Mouse (Mus musculus): ENCODE measurements at regions not wholly inside any gene's neighbourhood (a gene's known extent, or its start where the extent isn't known, plus 50 kb on each side); places are given as distances from the start of the nearest gene placed in this dataset.

DNA sequence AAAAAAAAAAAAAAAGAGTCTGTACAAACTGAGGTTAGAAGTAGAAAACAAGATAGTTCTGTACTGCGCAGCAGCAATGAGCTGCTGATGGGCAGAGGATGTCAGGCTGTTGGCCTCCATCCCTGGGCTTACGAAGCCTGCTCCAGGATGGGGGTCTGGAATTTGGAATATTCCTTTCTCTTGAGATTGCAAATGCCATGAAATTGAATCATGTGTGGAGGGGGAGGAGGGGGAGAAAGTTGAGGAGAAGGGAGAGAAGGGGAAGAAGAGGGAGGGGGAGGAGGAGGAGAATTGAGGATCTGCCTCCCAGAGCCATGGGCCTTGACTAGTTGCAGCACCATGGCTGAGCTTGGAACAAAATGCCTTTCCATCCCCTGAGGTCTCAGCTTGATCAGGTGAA is 87.6 kb upstream of the 2610301B20Rik start:
- 64% methylated on average over 2 of the region's 2 CpGs for WGBS
- Histone ChIP-seq H3K9me3 (replicated peaks) (no peaks in the 10 kb centered on the region), H3K4me1 (replicated peaks) (0 out of 2 replicates have a peak, but pooled peaks cover 4% of the 10 kb centered on the region), H3K27me3 (no peaks in the 10 kb centered on the region), H3K36me3 (no peaks in the 10 kb centered on the region), H3K4me2 (no peak overlapping the region), H3K9ac (no peak overlapping the region), H3K4me3 (no peak overlapping the region), H3K27ac (no peak overlapping the region)
- no peak for ATAC-seq (replicated peaks; ENCODE audit: insufficient number of reproducible peaks, insufficient read depth, low FRiP score, low read depth)

- Histone ChIP-seq H3K9me3 (replicated peaks) (no peaks in the 10 kb centered on the region), H3K4me2 (no peak overlapping the region), H3K27me3 (no peaks in the 10 kb centered on the region), H3K36me3 (no peaks in the 10 kb centered on the region), H3K27ac (no peak overlapping the region), H3K4me3 (no peak overlapping the region), H3K4me1 (replicated peaks) (peaks cover 9% of the 10 kb centered on the region; the same call in 1 of the 2 replicates), H3K9ac (no peak overlapping the region)
- ATAC-seq (replicated peaks; ENCODE audit: insufficient number of reproducible peaks, insufficient read depth, low FRiP score, low read depth): no peak
These were observed 86.0 kb upstream of the 2610301B20Rik start for GRCm38 (mm10) chr4:10788306-10788705.

- H3K27ac ChIP-seq: no peak overlapping the region
- WGBS: 65% methylated on average over 3 of the region's 3 CpGs
- H3K4me3 ChIP-seq: no peak overlapping the region
These were observed 85.2 kb upstream of the 2610301B20Rik start for GRCm38 (mm10) chr4:10789141-10789540.

DNA sequence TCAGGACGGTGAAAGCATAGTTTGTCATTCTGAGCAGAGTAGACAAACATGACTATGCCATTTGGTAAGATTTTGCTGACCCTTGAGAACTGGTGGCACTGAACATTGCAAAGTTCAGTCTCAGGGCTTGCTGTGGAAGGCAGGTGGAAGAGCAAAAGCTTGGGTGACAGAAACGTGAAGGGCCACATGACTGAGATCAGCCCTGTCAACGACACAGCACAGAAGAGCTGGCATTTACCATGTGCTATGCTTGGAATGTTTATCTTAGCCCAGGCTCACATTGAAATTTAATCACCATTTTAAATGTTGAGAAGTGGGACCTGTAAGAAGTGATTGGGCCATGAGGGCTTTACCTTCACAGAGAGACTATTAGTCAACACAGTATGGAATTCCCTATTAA is 81.7 kb upstream of the 2610301B20Rik start:
- 31% methylated on average over 3 of the region's 3 CpGs for WGBS
- Histone ChIP-seq H3K4me2 (no peak overlapping the region), H3K36me3 (no peaks in the 10 kb centered on the region), H3K27me3 (no peaks in the 10 kb centered on the region), H3K4me3 (no peak overlapping the region), H3K9me3 (replicated peaks) (no peaks in the 10 kb centered on the region), H3K4me1 (replicated peaks) (peaks cover 9% of the 10 kb centered on the region; the same call in 1 of the 2 replicates), H3K27ac (no peak overlapping the region), H3K9ac (no peak overlapping the region)
- ATAC-seq (replicated peaks; ENCODE audit: insufficient number of reproducible peaks, insufficient read depth, low FRiP score, low read depth): no peak; the same call in 1 of the 2 replicates

More at GRCm38 (mm10) chr4:10789141-10789540, 85.2 kb upstream of the 2610301B20Rik start:
- ATAC-seq (replicated peaks; ENCODE audit: insufficient number of reproducible peaks, insufficient read depth, low FRiP score, low read depth): no peak
- H3K27me3 ChIP-seq: no peaks in the 10 kb centered on the region
- peaks cover 9% of the 10 kb centered on the region; the same call in 1 of the 2 replicates for H3K4me1 ChIP-seq (replicated peaks)
- H3K9me3 ChIP-seq (replicated peaks): no peaks in the 10 kb centered on the region
- no peak overlapping the region for H3K4me2 ChIP-seq
- no peaks in the 10 kb centered on the region for H3K36me3 ChIP-seq
- H3K9ac ChIP-seq: no peak overlapping the region

DNA sequence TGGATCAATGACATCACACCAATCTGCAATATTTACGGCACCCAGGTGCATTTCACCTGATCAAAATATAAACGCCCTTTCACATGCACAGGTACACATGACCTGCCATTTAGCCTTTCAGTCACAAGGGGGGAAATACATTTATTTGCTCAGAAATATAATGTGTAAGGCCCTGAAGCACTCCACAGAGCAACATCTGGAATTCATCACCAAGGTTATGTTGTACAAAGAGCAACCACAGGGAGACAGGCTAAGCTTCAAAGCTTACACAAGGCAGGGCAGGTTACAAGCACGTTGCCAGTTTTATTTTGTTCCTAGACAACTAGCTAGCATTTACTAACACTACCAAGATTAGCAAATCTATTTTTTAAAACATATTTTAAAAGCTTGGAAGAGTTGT is 79.8 kb upstream of the 2610301B20Rik start:
- H3K36me3 ChIP-seq: no peaks in the 10 kb centered on the region
- no peak overlapping the region for H3K9ac ChIP-seq
- peaks cover 5% of the 10 kb centered on the region; the same call in 1 of the 2 replicates for H3K4me1 ChIP-seq (replicated peaks)
- no peaks in the 10 kb centered on the region for H3K9me3 ChIP-seq (replicated peaks)
- H3K4me2 ChIP-seq: no peak overlapping the region
- H3K27ac ChIP-seq: no peak overlapping the region
- 67% methylated on average over 3 of the region's 3 CpGs for WGBS
- ATAC-seq (replicated peaks; ENCODE audit: insufficient number of reproducible peaks, insufficient read depth, low FRiP score, low read depth): no peak
- no peak overlapping the region for H3K4me3 ChIP-seq
- H3K27me3 ChIP-seq: no peaks in the 10 kb centered on the region

DNA sequence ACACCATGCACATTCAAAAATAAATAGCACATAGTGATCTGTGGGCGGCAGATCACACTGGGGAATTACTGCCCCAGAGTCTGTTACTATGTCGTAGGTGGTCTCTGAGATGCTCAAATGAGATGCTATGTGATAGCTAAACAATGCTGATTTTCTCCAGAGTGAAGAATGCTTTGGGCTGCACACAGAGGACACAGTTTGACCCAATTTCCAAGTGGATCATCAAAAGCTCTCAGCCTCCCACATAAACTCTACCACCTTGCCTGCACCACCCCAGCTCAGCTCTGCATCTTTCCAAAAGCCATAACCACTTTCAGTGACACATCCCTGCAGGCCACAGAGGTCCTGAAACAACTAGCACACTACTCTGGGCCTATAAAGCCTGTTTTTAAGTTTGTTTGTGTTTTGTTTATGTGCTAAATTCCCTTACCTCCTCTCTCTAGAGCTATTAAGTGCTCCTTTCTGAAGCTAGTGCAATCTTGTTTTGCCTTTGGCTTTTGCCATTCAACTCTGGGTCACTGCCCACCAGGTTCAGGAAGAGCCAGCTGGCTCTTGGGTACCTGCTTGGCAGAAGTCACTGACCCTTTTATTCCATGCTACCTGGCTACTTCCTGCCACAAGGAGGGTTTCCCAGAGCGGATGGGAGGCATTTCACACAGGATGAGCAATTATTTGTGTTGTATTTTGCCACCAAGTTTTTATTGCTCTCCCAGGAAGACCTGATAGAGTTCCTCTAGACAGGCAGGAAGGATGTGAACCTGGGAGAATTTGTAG is 73.3 kb upstream of the 2610301B20Rik start:
- WGBS: 73% methylated on average over 3 of the region's 3 CpGs
- ATAC-seq (replicated peaks; ENCODE audit: insufficient number of reproducible peaks, insufficient read depth, low FRiP score, low read depth): no peak
- no peaks in the 10 kb centered on the region for H3K27me3 ChIP-seq
- H3K36me3 ChIP-seq: no peaks in the 10 kb centered on the region
- no peak overlapping the region for H3K27ac ChIP-seq
- no peaks in the 10 kb centered on the region for H3K9me3 ChIP-seq (replicated peaks)
- no peak overlapping the region for H3K4me3 ChIP-seq
- no peaks in the 10 kb centered on the region for H3K4me1 ChIP-seq (replicated peaks)
- no peak overlapping the region for H3K9ac ChIP-seq
- no peak overlapping the region for H3K4me2 ChIP-seq

DNA sequence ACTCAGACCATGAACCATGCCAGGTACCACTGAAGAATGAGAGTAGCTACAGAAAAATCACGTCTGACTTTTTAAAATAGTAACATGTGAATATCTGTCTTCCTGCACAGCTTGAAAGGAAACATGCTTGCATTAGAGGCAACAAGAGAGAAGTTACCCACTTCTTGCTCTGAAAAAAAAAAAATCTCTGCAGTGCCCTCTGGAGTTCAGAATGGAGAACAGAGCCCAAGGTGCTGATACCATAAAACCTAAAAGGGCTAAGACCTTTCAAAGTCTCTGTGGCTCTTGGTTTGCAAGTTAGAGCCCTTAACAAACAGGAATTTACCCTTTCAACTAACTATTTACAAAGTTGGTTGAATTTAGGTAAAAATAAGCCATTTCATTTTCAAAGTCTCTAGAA is 69.6 kb upstream of the 2610301B20Rik start:
- H3K4me1 ChIP-seq (replicated peaks): no peaks in the 10 kb centered on the region
- no peaks in the 10 kb centered on the region for H3K36me3 ChIP-seq
- H3K9ac ChIP-seq: no peak overlapping the region
- WGBS: 12% methylated on average over 1 of the region's 1 CpGs
- no peak overlapping the region for H3K4me2 ChIP-seq
- no peak overlapping the region for H3K27ac ChIP-seq
- no peaks in the 10 kb centered on the region for H3K27me3 ChIP-seq
- ATAC-seq (replicated peaks; ENCODE audit: insufficient number of reproducible peaks, insufficient read depth, low FRiP score, low read depth): no peak
- H3K4me3 ChIP-seq: no peak overlapping the region
- no peaks in the 10 kb centered on the region for H3K9me3 ChIP-seq (replicated peaks)

DNA sequence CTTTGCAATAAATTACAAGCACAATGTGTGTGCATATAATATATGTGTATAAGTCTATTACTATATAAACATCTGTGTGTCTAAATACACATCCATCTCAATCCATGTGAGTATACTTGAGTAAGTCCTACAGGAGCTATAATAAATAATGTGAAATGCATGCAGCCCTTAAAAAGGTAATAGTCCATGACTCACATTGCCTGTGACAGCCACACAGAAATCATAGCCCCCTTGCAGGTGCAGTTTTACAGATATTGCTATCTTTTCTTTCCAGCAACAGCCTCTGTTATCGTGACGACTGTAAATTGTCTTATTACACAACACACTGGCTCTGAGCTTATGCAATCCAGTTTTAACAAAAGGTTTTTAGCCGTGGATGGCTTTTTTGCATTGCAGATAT is 67.0 kb upstream of the 2610301B20Rik start:
- Histone ChIP-seq H3K36me3 (no peaks in the 10 kb centered on the region), H3K4me1 (replicated peaks) (no peaks in the 10 kb centered on the region), H3K27ac (no peak overlapping the region), H3K9me3 (replicated peaks) (no peaks in the 10 kb centered on the region), H3K4me3 (no peak overlapping the region), H3K27me3 (no peaks in the 10 kb centered on the region), H3K4me2 (no peak overlapping the region), H3K9ac (no peak overlapping the region)
- WGBS: 66% methylated on average over 3 of the region's 3 CpGs
- no peak for ATAC-seq (replicated peaks; ENCODE audit: insufficient number of reproducible peaks, insufficient read depth, low FRiP score, low read depth)

DNA sequence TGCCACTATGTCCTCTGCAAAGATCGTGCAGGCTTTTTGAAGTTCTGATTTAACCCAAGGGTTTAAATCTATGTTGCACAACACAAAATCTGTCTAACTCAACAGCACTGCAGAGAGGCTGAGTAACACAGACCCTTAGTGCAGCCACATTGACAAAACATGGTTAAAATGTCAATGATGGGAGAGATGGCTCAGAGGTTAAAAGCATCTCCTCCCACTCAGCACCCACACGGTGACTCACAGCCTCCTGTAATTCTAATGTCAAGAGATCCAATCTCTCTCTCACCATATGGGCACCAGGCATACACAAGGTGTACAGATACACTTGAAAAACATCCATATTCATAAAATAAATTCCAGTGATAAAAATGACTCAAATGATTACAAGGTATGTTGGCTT is 61.4 kb upstream of the 2610301B20Rik start:
- Histone ChIP-seq H3K9ac (no peak overlapping the region), H3K4me1 (replicated peaks) (no peaks in the 10 kb centered on the region), H3K27me3 (no peaks in the 10 kb centered on the region), H3K9me3 (replicated peaks) (no peaks in the 10 kb centered on the region), H3K27ac (no peak overlapping the region), H3K36me3 (no peaks in the 10 kb centered on the region), H3K4me2 (no peak overlapping the region), H3K4me3 (no peak overlapping the region)
- ATAC-seq (replicated peaks; ENCODE audit: insufficient number of reproducible peaks, insufficient read depth, low FRiP score, low read depth): no peak
- WGBS: 72% methylated on average over 2 of the region's 2 CpGs
